Mouse (Mus musculus): ENCODE results near the gene Ccni.

DNA sequence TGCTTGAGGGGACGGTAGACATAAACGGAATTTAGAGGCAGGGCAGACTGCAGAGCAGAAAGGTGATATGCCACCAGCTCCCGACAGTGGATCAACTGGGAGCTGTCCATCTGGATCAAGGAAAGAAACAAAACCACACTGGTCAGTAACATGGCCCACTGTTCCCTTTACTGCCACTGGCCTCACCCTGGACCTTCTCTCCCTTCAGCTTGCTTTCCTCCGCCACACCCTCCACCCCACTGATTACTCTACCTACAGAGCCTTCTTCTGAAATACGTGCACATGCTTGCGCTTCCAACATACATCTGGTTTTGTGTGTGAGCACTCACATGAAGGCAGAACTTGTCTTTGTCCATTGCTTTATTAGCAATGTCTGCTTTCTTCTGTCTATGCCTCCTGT lies 23.0 kb downstream of the Ccni start:
- TF ChIP-seq POLR2A (IDR thresholded peaks at IDR 0.05; ENCODE audit: control insufficient read depth in 1 of 2, insufficient read depth in 1 of 2, low read depth in 1 of 2, low read length in 2 of 2, poor library complexity in 1 of 2) (no peak), CHD1 (IDR thresholded peaks at IDR 0.05; ENCODE audit: low read depth, low read length) (no peak), CTCF (IDR thresholded peaks at IDR 0.05 in 2 of 3, conservative IDR thresholded peaks at IDR 0.05 in 1 of 3; ENCODE audit: control insufficient read depth in 1 of 3, insufficient read depth in 1 of 3, low read depth in 2 of 3, low read length in 3 of 3, poor library complexity in 1 of 3, severe bottlenecking in 1 of 3) (no peak), ZMIZ1 (IDR thresholded peaks at IDR 0.05; ENCODE audit: low read depth, low read length) (no peak), MXI1 (IDR thresholded peaks at IDR 0.05; ENCODE audit: low read depth, low read length) (no peak), USF1 (IDR thresholded peaks at IDR 0.05; ENCODE audit: low read depth, low read length) (no peak), ZNF384 (IDR thresholded peaks at IDR 0.05; ENCODE audit: low read depth, low read length) (no peak), RAD21 (IDR thresholded peaks at IDR 0.05; ENCODE audit: low read depth, low read length) (no peak), CHD2 (IDR thresholded peaks at IDR 0.05; ENCODE audit: low read length) (no peak), GATA1 (IDR thresholded peaks at IDR 0.05; ENCODE audit: low read depth, low read length) (no peak), MAZ (IDR thresholded peaks at IDR 0.05; ENCODE audit: low read depth, low read length) (no peak), NELFE (IDR thresholded peaks at IDR 0.05; ENCODE audit: low read depth, low read length) (no peak), EP300 (IDR thresholded peaks at IDR 0.05; ENCODE audit: low read depth in 1 of 2, low read length in 2 of 2) (no peak), MAX (IDR thresholded peaks at IDR 0.05; ENCODE audit: low read length) (no peak)
